Mouse (Mus musculus) forebrain, embryonic 11.5 days (tissue): ENCODE data around the gene Lypla2. TPM values are rescaled to one million over a fixed set of nuclear protein-coding genes. Genes with fewer than 3 reads are reported as not detected.
A peak's percentile ranks its signal among the peaks of the same experiment; 100 is the strongest.
"Not testable (repeated sequence)": the region's sequence is repeated elsewhere in the genome, so short reads cannot be mapped to it uniquely, and the experiment has no call there.

Source experiments
- ATAC-seq: fragments of 200-750 bp; cut with Nextera tagmentation; replicated peaks from 2 replicates; pipeline ENCODE4 v1.8.0; 2017; ENCODE audit warnings: moderate TSS enrichment; ENCODE audit not compliant: low FRiP score
- DNase-seq: peaks from one replicate; pipeline ENCODE4 v3.0.0-alpha.2; 2017; ENCODE audit warnings: low spot score
- H3K27ac ChIP-seq: fragments of 300-500 bp; sonication (generic); 2 replicates; pipeline ENCODE4 v1.5.1; 2014; ENCODE audit warnings: low read depth, low read length
- H3K27me3 ChIP-seq: fragments of 300-500 bp; sonication (generic); 2 replicates; pipeline ENCODE4 v1.6.1; 2014; ENCODE audit warnings: mild to moderate bottlenecking, low read length, mixed read lengths; ENCODE audit not compliant: control insufficient read depth, insufficient read depth
- H3K36me3 ChIP-seq: fragments of 300-500 bp; sonication (generic); 2 replicates; pipeline ENCODE4 v1.6.1; 2014; ENCODE audit warnings: mild to moderate bottlenecking, low read length, moderate library complexity, mixed read lengths; ENCODE audit not compliant: control insufficient read depth, insufficient read depth
- H3K4me1 ChIP-seq: fragments of 300-500 bp; sonication (generic); replicated peaks from 2 replicates; pipeline ENCODE4 v1.6.1; 2014; ENCODE audit warnings: low read length, mixed read lengths; ENCODE audit not compliant: control insufficient read depth, insufficient read depth
- H3K4me2 ChIP-seq: fragments of 300-500 bp; sonication (generic); 2 replicates; pipeline ENCODE4 v1.6.1; 2014; ENCODE audit warnings: low read depth, mild to moderate bottlenecking, low read length, moderate library complexity, mixed read lengths; ENCODE audit not compliant: severe bottlenecking
- H3K4me3 ChIP-seq: fragments of 300-500 bp; sonication (generic); 2 replicates; pipeline ENCODE4 v1.5.1; 2014; ENCODE audit warnings: low read depth, low read length
- H3K9ac ChIP-seq: fragments of 300-500 bp; sonication (generic); 2 replicates; pipeline ENCODE4 v1.6.1; 2014; ENCODE audit warnings: low read length
- H3K9me3 ChIP-seq: fragments of 300-500 bp; sonication (generic); 2 replicates; pipeline ENCODE4 v1.6.1; 2016; ENCODE audit warnings: low read length, mixed read lengths; ENCODE audit not compliant: control insufficient read depth
- WGBS: fragments of 180-500 bp; shearing (Covaris S2); extraction: QIAGEN DNeasy Blood & Tissue Kit; methylation state at CpG from one replicate; pipeline ENCODE4 v1.1.7; 2014; 5-methylcytosine and 5-hydroxymethylcytosine counted together
- polyA plus RNA-seq: library from polyadenylated mRNA; unstranded; fragments of >200 nt; fragmentation: Nextera tagmentation; extraction: Ambion mirVana; gene quantifications from 2 replicates; pipeline ENCODE4 v1.2.1, GENCODE M21; 2014

Gene Lypla2
- polyA plus RNA-seq, 1 experiment from 2014 or later: 169 TPM

GRCm38 (mm10) chr4:135949475-135949874, 23.0 kb downstream of the Lypla2 start:
- DNase-seq: no peak
- ATAC-seq: no peak
- Histone ChIP-seq H3K4me1 (0 out of 2 replicates have a peak, but pooled peaks cover 3% of the 10 kb centered on the region), H3K4me3 (no peak overlapping the region), H3K4me2 (no peak overlapping the region), H3K9me3 (no peaks in the 10 kb centered on the region), H3K36me3 (no peaks in the 10 kb centered on the region; the same call in 1 of the 2 replicates), H3K9ac (no peak overlapping the region), H3K27me3 (no peaks in the 10 kb centered on the region), H3K27ac (no peak overlapping the region)
- WGBS: 94% methylated on average over 10 of the region's 10 CpGs

GRCm38 (mm10) chr4:135948142-135948541, 24.3 kb downstream of the Lypla2 start:
- Histone ChIP-seq H3K9me3 (no peaks in the 10 kb centered on the region), H3K27ac (no peak overlapping the region), H3K27me3 (no peaks in the 10 kb centered on the region), H3K4me2 (no peak overlapping the region), H3K4me3 (no peak overlapping the region), H3K36me3 (no peaks in the 10 kb centered on the region; the same call in 1 of the 2 replicates), H3K9ac (no peak overlapping the region), H3K4me1 (0 out of 2 replicates have a peak, but pooled peaks cover 3% of the 10 kb centered on the region)
- no peak for ATAC-seq
- DNase-seq: no peak
- 98% methylated on average over 8 of the region's 8 CpGs for whole genome bisulfite sequencing

DNA sequence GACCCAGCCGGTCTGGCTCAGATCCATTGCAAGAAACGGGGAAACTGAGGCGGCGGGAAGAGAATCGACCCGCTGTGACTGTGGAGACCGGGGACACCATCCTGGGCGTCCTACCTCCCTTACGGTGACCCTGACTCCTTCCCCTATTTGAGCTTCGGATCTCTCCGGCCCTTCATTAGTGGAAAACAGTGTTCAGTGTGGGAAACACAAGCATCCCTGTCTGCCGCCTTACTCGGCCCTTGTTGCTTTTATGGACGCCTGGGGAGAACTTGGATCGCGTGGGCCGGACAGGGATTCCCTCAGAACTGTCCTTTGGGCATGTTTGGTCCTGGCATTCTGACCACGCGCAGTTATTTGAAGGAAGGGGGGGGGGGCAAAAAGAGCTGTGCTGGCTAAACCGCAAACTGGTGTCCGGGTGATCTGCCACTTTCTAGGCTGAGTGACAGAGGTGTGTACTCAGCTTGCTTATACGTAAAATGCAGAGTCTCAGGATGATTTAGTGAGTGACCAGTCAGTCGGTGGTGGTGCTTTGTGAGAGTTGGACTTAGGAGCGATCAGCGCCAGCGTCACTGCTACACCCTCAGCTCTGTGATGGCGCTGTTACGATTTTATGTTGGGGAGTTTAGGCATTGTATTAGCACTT, 25.6 kb downstream of the Lypla2 start:
- Histone ChIP-seq H3K9ac (peak overlapping the region; percentile 74), H3K4me3 (peak overlapping the region; percentile 79), H3K4me1 (0 out of 2 replicates have a peak, but pooled peaks cover 3% of the 10 kb centered on the region), H3K27ac (no peak overlapping the region), H3K27me3 (no peaks in the 10 kb centered on the region), H3K4me2 (peak overlapping the region; percentile 88), H3K36me3 (no peaks in the 10 kb centered on the region; the same call in 1 of the 2 replicates), H3K9me3 (no peaks in the 10 kb centered on the region)
- no peak for DNase-seq
- no peak; the same call in 1 of the 2 replicates for ATAC-seq
- 2% methylated on average over 28 of the region's 28 CpGs for WGBS

DNA sequence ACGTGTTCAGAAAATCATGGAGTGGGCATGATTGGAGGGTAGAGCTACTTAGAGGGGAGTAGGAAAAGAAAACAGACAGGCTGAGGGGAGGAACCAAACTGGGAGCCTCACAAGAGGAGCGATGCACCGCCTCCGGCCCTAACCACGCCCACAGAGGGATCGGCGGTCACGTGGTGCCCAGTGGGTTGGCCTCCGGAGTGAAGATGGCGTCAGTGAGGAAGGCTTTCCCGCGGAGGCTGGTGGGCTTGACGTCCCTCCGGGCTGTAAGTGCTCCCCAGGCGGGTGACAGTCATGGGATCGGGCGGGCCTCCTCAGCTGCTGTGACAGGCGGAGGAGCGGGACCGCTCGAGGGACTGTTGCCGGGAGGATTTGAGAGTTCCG, 26.2 kb downstream of the Lypla2 start, which contains the start of gene Hmgcl:
Hmgcl (plus strand) TSS at position 171 of the 381 bp plus-strand sequence.
- no peaks in the 10 kb centered on the region; the same call in 1 of the 2 replicates for H3K36me3 ChIP-seq
- peak within 1 kb of the TSS; percentile 88 for H3K4me2 ChIP-seq
- 0% methylated on average over 23 of the region's 23 CpGs for WGBS
- H3K9ac ChIP-seq: peak within 1 kb of the TSS; percentile 74
- DNase-seq (peak; percentile 96), ATAC-seq (peak; percentile 93)
- no peaks in the 10 kb centered on the region for H3K27me3 ChIP-seq
- H3K27ac ChIP-seq: no peak within 1 kb of the TSS
- peak within 1 kb of the TSS; percentile 79 for H3K4me3 ChIP-seq
- no peaks in the 10 kb centered on the region for H3K9me3 ChIP-seq
- H3K4me1 ChIP-seq: 0 out of 2 replicates have a peak, but pooled peaks cover 3% of the 10 kb centered on the region

DNA sequence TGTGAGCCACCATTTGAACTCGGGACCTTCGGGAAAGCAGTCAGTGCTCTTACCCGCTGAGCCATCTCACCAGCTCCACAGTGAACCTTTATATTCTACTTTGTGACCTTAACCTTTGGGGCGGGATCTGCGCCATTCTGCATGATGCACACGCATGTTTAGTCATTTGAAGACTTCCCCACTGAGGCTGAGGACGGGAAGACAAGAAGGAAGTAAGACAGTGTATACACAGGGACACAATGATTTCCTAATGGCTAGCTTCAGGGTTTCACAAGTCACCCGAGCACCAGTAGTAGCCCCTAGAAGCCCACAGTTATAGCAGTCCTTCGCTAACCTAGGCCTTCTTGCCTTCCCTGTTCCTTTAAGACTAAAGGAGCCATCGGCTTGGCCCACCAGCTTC, 26.7 kb downstream of the Lypla2 start:
- no peak overlapping the region for H3K27ac ChIP-seq
- H3K4me1 ChIP-seq: 0 out of 2 replicates have a peak, but pooled peaks cover 3% of the 10 kb centered on the region

GRCm38 (mm10) chr4:135943389-135943788, 29.0 kb downstream of the Lypla2 start:
- ATAC-seq (no peak), DNase-seq (no peak)
- Histone ChIP-seq H3K4me3 (no peak overlapping the region), H3K9me3 (no peaks in the 10 kb centered on the region), H3K36me3 (no peaks in the 10 kb centered on the region; the same call in 1 of the 2 replicates), H3K27ac (no peak overlapping the region), H3K27me3 (no peaks in the 10 kb centered on the region), H3K4me1 (0 out of 2 replicates have a peak, but pooled peaks cover 3% of the 10 kb centered on the region), H3K9ac (no peak overlapping the region), H3K4me2 (no peak overlapping the region)
- WGBS: 64% methylated on average over 4 of the region's 4 CpGs

More for the DNA sequence above, 26.7 kb downstream of the Lypla2 start:
- H3K9ac ChIP-seq: peak overlapping the region; percentile 45; the same call in 1 of the 2 replicates
- H3K4me2 ChIP-seq: peak overlapping the region; percentile 88
- WGBS: 79% methylated on average over 10 of the region's 10 CpGs
- H3K9me3 ChIP-seq: no peaks in the 10 kb centered on the region
- ATAC-seq: no peak
- H3K4me3 ChIP-seq: peak overlapping the region; percentile 79
- no peak for DNase-seq
- H3K27me3 ChIP-seq: no peaks in the 10 kb centered on the region
- H3K36me3 ChIP-seq: no peaks in the 10 kb centered on the region; the same call in 1 of the 2 replicates

GRCm38 (mm10) chr4:135942193-135942592, 30.2 kb downstream of the Lypla2 start:
- H3K9me3 ChIP-seq: no peaks in the 10 kb centered on the region
- 89% methylated on average over 6 of the region's 6 CpGs for WGBS
- no peak overlapping the region for H3K4me2 ChIP-seq
- ATAC-seq (no peak), DNase-seq (no peak)
- H3K4me3 ChIP-seq: no peak overlapping the region
- H3K27me3 ChIP-seq: no peaks in the 10 kb centered on the region
- H3K27ac ChIP-seq: no peak overlapping the region
- H3K36me3 ChIP-seq: no peaks in the 10 kb centered on the region; the same call in 1 of the 2 replicates
- H3K9ac ChIP-seq: no peak overlapping the region
- 0 out of 2 replicates have a peak, but pooled peaks cover 3% of the 10 kb centered on the region for H3K4me1 ChIP-seq

- not testable (repeated sequence) for H3K36me3 ChIP-seq, H3K4me1 ChIP-seq
Observed at GRCm38 (mm10) chr4:135941026-135941425, 31.4 kb downstream of the Lypla2 start.

More at GRCm38 (mm10) chr4:135941026-135941425, 31.4 kb downstream of the Lypla2 start:
- H3K27me3 ChIP-seq, H3K9ac ChIP-seq, ATAC-seq, H3K27ac ChIP-seq, H3K4me2 ChIP-seq, H3K9me3 ChIP-seq, DNase-seq, H3K4me3 ChIP-seq: not testable (repeated sequence)
- 85% methylated on average over 8 of the region's 8 CpGs for WGBS
